Mouse (Mus musculus): Measurements from ENCODE around the gene Bak1. TPM values are rescaled to one million over a fixed set of nuclear protein-coding genes. Genes with fewer than 3 reads are reported as not detected.

The Bak1 gene
- total and polyA plus RNA-seq, 3 experiments: 75.4 to 150 TPM; not detected in 1

DNA sequence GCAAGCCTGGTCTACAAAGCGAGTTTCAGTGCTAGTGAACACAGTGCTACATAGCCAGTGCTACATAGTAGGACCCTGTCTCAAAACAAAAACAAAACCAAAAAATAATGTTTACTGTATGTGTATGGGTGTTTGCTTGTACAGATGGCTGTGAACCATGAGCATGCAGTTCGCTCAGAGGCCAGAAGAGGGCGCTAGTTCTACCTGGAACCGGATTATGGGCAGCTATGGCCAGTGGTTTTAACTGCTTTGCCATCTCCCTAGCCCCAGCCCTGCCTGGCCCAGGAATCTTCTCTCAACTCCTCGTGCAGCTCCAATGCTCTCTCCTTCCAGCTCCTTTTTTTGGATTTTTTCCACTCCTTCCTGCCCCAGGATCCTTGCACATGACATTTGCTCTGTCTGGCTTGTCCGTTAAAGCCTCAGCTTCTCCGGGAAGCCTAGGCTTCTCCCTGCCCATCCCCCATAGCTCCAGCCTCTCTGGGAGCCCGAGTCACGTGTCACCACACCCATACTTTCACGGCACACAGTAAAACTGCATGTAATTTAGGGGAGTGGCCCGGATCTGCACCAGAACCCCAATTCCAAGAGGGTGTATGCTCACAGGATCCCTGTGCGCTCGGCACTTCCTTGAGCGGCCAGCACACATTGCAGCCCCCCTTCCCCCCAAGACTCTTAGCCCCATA lies 19.1 kb upstream of the Bak1 start (continued):
- TF ChIP-seq MEF2A (IDR thresholded peaks at IDR 0.05; ENCODE audit: extremely low read depth, insufficient replicate concordance, low read depth, low read length, poor library complexity, severe bottlenecking): no peak

DNA sequence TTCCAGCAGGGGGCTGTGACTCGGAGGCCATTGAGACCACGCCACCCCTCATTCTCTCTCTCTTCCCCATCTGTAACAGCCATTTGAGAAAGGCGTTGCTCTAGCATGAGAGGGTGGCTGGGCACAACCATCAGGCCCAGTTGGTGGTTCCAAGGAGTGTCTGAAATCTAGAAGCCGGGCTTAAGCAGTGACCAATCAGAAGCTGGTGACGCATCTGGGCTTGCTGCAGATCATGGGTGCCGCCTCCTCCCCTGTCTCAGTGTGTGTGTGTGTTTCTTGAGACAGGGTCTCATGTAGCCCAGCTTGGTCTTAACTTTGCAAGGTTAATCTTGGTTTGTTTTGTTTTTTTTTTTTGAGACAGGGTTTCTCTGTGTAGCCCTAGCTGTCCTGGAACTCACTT lies 16.4 kb upstream of the Bak1 start:
- no peak overlapping the region for H3K9ac ChIP-seq (ENCODE audit: control insufficient read depth, low read depth, low read length, poor library complexity, severe bottlenecking)
- no peaks in the 10 kb centered on the region for H3K36me3 ChIP-seq (ENCODE audit: control insufficient read depth in 1 of 2, insufficient read depth in 2 of 2, low read length in 2 of 2)
- H3K4me3 ChIP-seq (ENCODE audit: control insufficient read depth in 1 of 2, insufficient read depth in 1 of 2, low read depth in 2 of 2, low read length in 2 of 2): no peak overlapping the region
- no peak overlapping the region for H3K27ac ChIP-seq (ENCODE audit: control insufficient read depth, low read depth, low read length)
- TF ChIP-seq RAD21 (IDR thresholded peaks at IDR 0.05; ENCODE audit: low read depth, low read length): no peak
- no peak for TF ChIP-seq POLR2AphosphoS2 (IDR thresholded peaks at IDR 0.05; ENCODE audit: low read length)
- no peak for TF ChIP-seq JUND (IDR thresholded peaks at IDR 0.05; ENCODE audit: low read depth, low read length)
- no peak for TF ChIP-seq NRF1 (IDR thresholded peaks at IDR 0.05; ENCODE audit: insufficient read depth, low read depth, low read length, poor library complexity, severe bottlenecking)
- TF ChIP-seq ZMIZ1 (IDR thresholded peaks at IDR 0.05; ENCODE audit: low read depth, low read length): no peak
- no peak for TF ChIP-seq ZKSCAN1 (IDR thresholded peaks at IDR 0.05; ENCODE audit: low read depth, low read length)
- TF ChIP-seq MXI1 (IDR thresholded peaks at IDR 0.05; ENCODE audit: low read depth, low read length): no peak
- TF ChIP-seq USF1 (IDR thresholded peaks at IDR 0.05; ENCODE audit: low read depth, low read length): no peak
- TF ChIP-seq USF2 (IDR thresholded peaks at IDR 0.05; ENCODE audit: borderline replicate concordance in 1 of 2, insufficient read depth in 1 of 2, low read depth in 1 of 2, low read length in 2 of 2): no peak
- TF ChIP-seq SIN3A (IDR thresholded peaks at IDR 0.05; ENCODE audit: low read length): no peak
- no peak for TF ChIP-seq BHLHE40 (IDR thresholded peaks at IDR 0.05; ENCODE audit: borderline replicate concordance, low read depth, low read length)
- no peaks in the 10 kb centered on the region for H3K79me2 ChIP-seq (ENCODE audit: control insufficient read depth, insufficient read depth, low read length, poor library complexity)
- DNase-seq (ENCODE audit: low read depth, low spot score): no peak
- H3K4me1 ChIP-seq (ENCODE audit: control insufficient read depth in 1 of 2, insufficient read depth in 2 of 2, low read length in 2 of 2): no peaks in the 10 kb centered on the region; a peak in 1 of 4 replicates
- H3K27me3 ChIP-seq (ENCODE audit: control insufficient read depth in 1 of 2, insufficient read depth in 2 of 2, low read length in 2 of 2): no peaks in the 10 kb centered on the region
- no peaks in the 10 kb centered on the region for H3K9me3 ChIP-seq (replicated peaks; ENCODE audit: insufficient read depth, low read length)

DNA sequence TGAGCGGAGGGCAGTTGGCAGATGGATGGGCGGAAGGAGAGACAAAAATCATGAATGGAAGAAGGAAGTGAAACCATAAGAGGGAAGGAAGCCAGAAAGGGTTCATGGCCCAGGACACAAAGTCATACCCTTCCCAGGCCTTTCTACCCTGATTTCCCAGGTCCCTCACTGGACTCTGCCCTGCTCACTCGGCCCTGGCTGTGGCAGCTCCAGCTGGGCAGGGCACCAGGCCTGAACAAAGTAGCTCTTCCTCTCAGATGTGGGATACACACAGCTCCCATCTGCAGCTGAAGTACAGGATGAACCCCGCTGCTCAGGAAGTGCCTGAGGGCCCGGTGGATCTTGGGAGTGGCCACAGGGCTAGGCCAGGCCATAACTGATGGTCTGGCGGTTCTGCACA lies 14.0 kb upstream of the Bak1 start:
- Histone ChIP-seq H3K9me3 (replicated peaks; ENCODE audit: insufficient read depth, low read length) (no peaks in the 10 kb centered on the region), H3K4me3 (ENCODE audit: control insufficient read depth in 1 of 2, insufficient read depth in 1 of 2, low read depth in 2 of 2, low read length in 2 of 2) (no peak overlapping the region), H3K4me1 (ENCODE audit: control insufficient read depth in 1 of 2, insufficient read depth in 2 of 2, low read length in 2 of 2) (peaks cover 0 to 4% of the 10 kb centered on the region in 2 experiments; a peak in 2 of 4 replicates), H3K27ac (ENCODE audit: control insufficient read depth, low read depth, low read length) (no peak overlapping the region), H3K9ac (ENCODE audit: control insufficient read depth, low read depth, low read length, poor library complexity, severe bottlenecking) (no peak overlapping the region), H3K36me3 (ENCODE audit: control insufficient read depth in 1 of 2, insufficient read depth in 2 of 2, low read length in 2 of 2) (no peaks in the 10 kb centered on the region), H3K79me2 (ENCODE audit: control insufficient read depth, insufficient read depth, low read length, poor library complexity) (no peaks in the 10 kb centered on the region), H3K27me3 (ENCODE audit: control insufficient read depth in 1 of 2, insufficient read depth in 2 of 2, low read length in 2 of 2) (no peaks in the 10 kb centered on the region)
- TF ChIP-seq TBP (IDR thresholded peaks at IDR 0.05; ENCODE audit: low read depth, low read length) (no peak), USF2 (IDR thresholded peaks at IDR 0.05; ENCODE audit: borderline replicate concordance in 1 of 2, insufficient read depth in 1 of 2, low read depth in 1 of 2, low read length in 2 of 2) (no peak), GATA1 (IDR thresholded peaks at IDR 0.05; ENCODE audit: low read depth, low read length) (no peak), ZC3H11A (IDR thresholded peaks at IDR 0.05; ENCODE audit: low read depth, low read length) (no peak), MAFK (IDR thresholded peaks at IDR 0.05; ENCODE audit: borderline replicate concordance, low read depth, low read length) (no peak), E2F4 (IDR thresholded peaks at IDR 0.05; ENCODE audit: borderline replicate concordance, low read depth, low read length) (no peak), SIN3A (IDR thresholded peaks at IDR 0.05; ENCODE audit: low read length) (no peak), RCOR1 (IDR thresholded peaks at IDR 0.05; ENCODE audit: low read depth, low read length) (no peak), NRF1 (IDR thresholded peaks at IDR 0.05; ENCODE audit: insufficient read depth, low read depth, low read length, poor library complexity, severe bottlenecking) (no peak), MAX (IDR thresholded peaks at IDR 0.05; ENCODE audit: low read length) (no peak), MYB (IDR thresholded peaks at IDR 0.05; ENCODE audit: low read depth, low read length) (no peak), POLR2A (IDR thresholded peaks at IDR 0.05; ENCODE audit: control insufficient read depth in 1 of 2, insufficient read depth in 1 of 2, low read depth in 1 of 2, low read length in 2 of 2, poor library complexity in 1 of 2) (no peak), MAZ (IDR thresholded peaks at IDR 0.05; ENCODE audit: low read depth, low read length) (no peak), MEF2A (IDR thresholded peaks at IDR 0.05; ENCODE audit: extremely low read depth, insufficient replicate concordance, low read depth, low read length, poor library complexity, severe bottlenecking) (no peak), ETS1 (IDR thresholded peaks at IDR 0.05; ENCODE audit: low read depth, low read length) (no peak), POLR2AphosphoS5 (IDR thresholded peaks at IDR 0.05; ENCODE audit: borderline replicate concordance, low read depth, low read length) (no peak), TCF12 (IDR thresholded peaks at IDR 0.05; ENCODE audit: low read depth, low read length) (no peak), ZNF384 (IDR thresholded peaks at IDR 0.05; ENCODE audit: low read depth, low read length) (no peak), CHD2 (IDR thresholded peaks at IDR 0.05; ENCODE audit: low read length) (no peak)
- DNase-seq (ENCODE audit: low read depth, low spot score): no peak

Measured in MEL (cell line).